ENCODE assay signal across 28 mouse cellular contexts in the genomic region with DNA sequence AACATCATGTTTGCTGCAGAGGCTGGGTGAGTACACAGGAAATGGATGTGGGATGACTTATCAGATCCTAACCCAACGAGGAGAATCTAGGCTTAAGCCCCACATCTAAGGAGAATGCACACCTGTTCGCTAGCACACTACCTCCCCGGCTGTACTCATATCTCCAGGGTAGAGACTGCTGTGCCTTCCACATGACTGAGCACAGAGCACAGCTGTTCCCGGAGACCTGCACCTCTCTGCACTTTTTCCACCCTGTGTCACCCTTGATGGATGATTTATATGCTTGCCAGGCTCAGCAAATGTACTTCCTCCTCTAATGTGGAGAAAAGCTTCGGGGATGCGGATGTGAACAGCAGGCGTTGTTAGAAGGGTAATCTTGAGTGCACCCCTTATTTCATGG. TPM values are rescaled to one million over a fixed set of nuclear protein-coding genes. Genes with fewer than 3 reads are reported as not detected.
DNase-seq lines count a peak whose midpoint lies in the region; ATAC-seq and TF ChIP-seq lines count a peak whose summit lies in the region.
"Had no signal": no experiment of that assay in that cellular context is flagged by ENCODE, and none has a peak within 500 bp of the region (broad histone marks: within the 10 kb centered on the region; RNA-seq: fewer than 3 reads in every experiment).

No protein-coding gene starts in this region.

- no peak for TF ChIP-seq POLR2A in thymus, adult 2 months (IDR thresholded peaks at IDR 0.05; ENCODE audit: control insufficient read depth, extremely low read depth, insufficient read depth, low read length, poor library complexity)

- no peak overlapping the region for H3K27ac ChIP-seq in kidney, embryonic 15.5 days
- H3K27ac ChIP-seq in thymus, adult 2 months (ENCODE audit: control insufficient read depth, insufficient read depth, low read length), result peak overlapping the region; percentile 95
- no peak overlapping the region for H3K27ac ChIP-seq in layer of hippocampus, adult 2 months
- H3K27ac ChIP-seq: forebrain, embryonic 13.5 days; heart, embryonic 10.5 days; hindbrain, embryonic 10.5 days; limb, embryonic 13.5 days; lung, embryonic 15.5 days; midbrain, embryonic 12.5 days had no signal

- ATAC-seq in kidney, embryonic 15.5 days (replicated peaks; ENCODE audit: low FRiP score), result peak; percentile 74
- peak; percentile 32; the same call in 1 of the 2 replicates for ATAC-seq in common myeloid progenitor, adult 5-6 weeks (replicated peaks; ENCODE audit: low read depth, poor library complexity, severe bottlenecking)
- ATAC-seq: activated CD4-positive, CD25-positive, alpha-beta regulatory T cell, adult 4 months; forebrain, embryonic 13.5 days; hindbrain, embryonic 16.5 days had no signal

- TF ChIP-seq CTCF in thymus, adult 2 months (IDR thresholded peaks at IDR 0.05; ENCODE audit: borderline replicate concordance, control insufficient read depth, extremely low read depth, insufficient read depth, low read length, poor library complexity), result no peak
- TF ChIP-seq CTCF in layer of hippocampus, adult 2 months (conservative IDR thresholded peaks at IDR 0.05), result no peak

- no peaks in the 10 kb centered on the region for H3K27me3 ChIP-seq in kidney, embryonic 15.5 days
- no peaks in the 10 kb centered on the region for H3K27me3 ChIP-seq in thymus, adult 2 months (ENCODE audit: control insufficient read depth, insufficient read depth, low read length)
- H3K27me3 ChIP-seq: forebrain, embryonic 13.5 days; limb, embryonic 13.5 days; lung, embryonic 15.5 days had no signal

- H3K36me3 ChIP-seq in kidney, embryonic 15.5 days, result no peaks in the 10 kb centered on the region
- no peaks in the 10 kb centered on the region; the same call in 1 of the 2 replicates for H3K36me3 ChIP-seq in thymus, adult 2 months (ENCODE audit: control insufficient read depth, insufficient read depth, low read length)
- H3K36me3 ChIP-seq: heart, embryonic 10.5 days; hindbrain, embryonic 10.5 days; limb, embryonic 13.5 days; lung, embryonic 15.5 days; midbrain, embryonic 12.5 days had no signal

- H3K9me3 ChIP-seq in kidney, embryonic 15.5 days (replicated peaks), result no peaks in the 10 kb centered on the region
- H3K9me3 ChIP-seq: heart, embryonic 10.5 days; hindbrain, embryonic 10.5 days; limb, embryonic 13.5 days; lung, embryonic 15.5 days; midbrain, embryonic 12.5 days had no signal

- H3K9ac ChIP-seq in kidney, embryonic 15.5 days, result no peak overlapping the region
- H3K9ac ChIP-seq: forebrain, embryonic 13.5 days; limb, embryonic 13.5 days; lung, embryonic 15.5 days; midbrain, embryonic 12.5 days had no signal

- DNase-seq in kidney, postnatal 36 days, result no peak
- peak; percentile 64 for DNase-seq in thymus, adult 2 months
- peak; percentile 49 to 77 for DNase-seq in thymus, postnatal 36 days
- no peak for DNase-seq in layer of hippocampus, postnatal 36 days
- no peak for DNase-seq in layer of hippocampus, adult 2 months (ENCODE audit: low spot score in 2 of 2)
- DNase-seq: adrenal gland, adult 2 months; adrenal gland, postnatal 36 days; B cell, adult 2 months; cerebellum, adult 2 months; cerebellum, postnatal 14 days; gastrocnemius, postnatal 14 days; kidney, adult 8-10 months; lung, postnatal 36 days; right cerebral cortex, postnatal 14 days had no signal

- no peak overlapping the region for H3K4me2 ChIP-seq in kidney, embryonic 15.5 days
- H3K4me2 ChIP-seq: forebrain, embryonic 13.5 days; limb, embryonic 13.5 days; liver, embryonic 11.5 days; lung, embryonic 15.5 days; midbrain, embryonic 12.5 days had no signal

- no peak overlapping the region for H3K4me3 ChIP-seq in kidney, embryonic 15.5 days (replicated peaks)
- H3K4me3 ChIP-seq in thymus, adult 2 months (ENCODE audit: control insufficient read depth, insufficient read depth, low read length), result no peak overlapping the region
- no peak overlapping the region for H3K4me3 ChIP-seq in layer of hippocampus, adult 2 months
- H3K4me3 ChIP-seq: forebrain, embryonic 13.5 days; heart, embryonic 10.5 days; hindbrain, embryonic 10.5 days; limb, embryonic 13.5 days; lung, embryonic 15.5 days; megakaryocyte, embryonic 14.5 days; midbrain, embryonic 12.5 days had no signal

- H3K4me1 ChIP-seq in kidney, embryonic 15.5 days, result peaks cover 21% of the 10 kb centered on the region
- peaks cover 58% of the 10 kb centered on the region for H3K4me1 ChIP-seq in thymus, adult 2 months (replicated peaks; ENCODE audit: control insufficient read depth, insufficient read depth, low read length)

- 33% methylated on average over 7 of the region's 7 CpGs for WGBS in kidney, embryonic 15.5 days
- 4% methylated on average over 7 of the region's 7 CpGs for WGBS in thymus, adult 2 months

RNA-seq across cellular contexts. Expression of a gene that starts 16.2 kb away (rescaled TPM):
- polyA plus RNA-seq in kidney, embryonic 15.5 days (2015; fragmentation: Nextera tagmentation; extraction: Ambion mirVana), result 4.4 and 6.5 TPM in 2 replicates
- not detected in 2 replicates for total RNA-seq in common myeloid progenitor, adult 5-6 weeks (2017)
- polyA plus RNA-seq in thymus, adult 2 months (2012; rRNA removed), result 51.8 and 59.6 TPM in 2 replicates
- total RNA-seq in layer of hippocampus, postnatal 36 days (2021), result 100 to 1,000 TPM; 159 to 162 TPM
- total RNA-seq in layer of hippocampus, adult 2 months (2021), result 100 to 1,000 TPM; 153 to 163 TPM
- total RNA-seq: CH12.LX; granulocyte monocyte progenitor cell, adult 5-6 weeks had no signal
- polyA plus RNA-seq: activated CD4-positive, CD25-positive, alpha-beta regulatory T cell, adult 4 months had no signal

Comparison
In these comparisons a context has a peak if more than half of its experiments do, and no peak if none do; other contexts are left out.
1. DNase-seq: peak in thymus, adult 2 months (single experiment) and thymus, postnatal 36 days (2 of 2); none in kidney, postnatal 36 days (0 of 2), layer of hippocampus, postnatal 36 days (0 of 2) and layer of hippocampus, adult 2 months (0 of 2).
2. RNA of a gene that starts 16.2 kb away (total RNA-seq): 153 to 163 TPM in layer of hippocampus, adult 2 months and 159 to 162 TPM in layer of hippocampus, postnatal 36 days; not detected in common myeloid progenitor, adult 5-6 weeks; every median in the first group is over 100 times any median in the second.